Mouse (Mus musculus) left cerebral cortex, postnatal 14 days (tissue): ENCODE measurements around the gene Skap2. TPM values are rescaled to one million over a fixed set of nuclear protein-coding genes. Genes with fewer than 3 reads are reported as not detected.

Experiments
- DNase-seq, 2 experiments: peaks; one replicate each; pipeline ENCODE4 v3.0.0; 2021 to 2022; ENCODE audit warnings: low spot score in 2 of 2, mixed read lengths in 1 of 2
- intact Hi-C: fragments of 180-260 bp; cut with DNase I; formaldehyde crosslinking; loops from one replicate; pipeline ENCODE4 v1.15.1; 2025
- total RNA-seq, 2 experiments: library from RNA; stranded (reverse); gene quantifications; 2 replicates each; pipeline ENCODE4 v1.2.3; 2021

Gene Skap2
- total RNA-seq, 2 experiments from 2014 or later = 6.9 to 7.4 TPM

- intact Hi-C loops = no loop called here
- DNase-seq = no peak
Measured at GRCm38 (mm10) chr6:51809164-51809824, 203.1 kb downstream of the Skap2 start.

- intact Hi-C loops = no loop called here
Measured at GRCm38 (mm10) chr6:51808011-51808410, 204.3 kb downstream of the Skap2 start.

More at GRCm38 (mm10) chr6:51808011-51808410, 204.3 kb downstream of the Skap2 start:
- DNase-seq = no peak

Other genes with a start within 250 kb of the Skap2 start
- not detected for gene Hoxa1, start 145.8 kb upstream of the Skap2 start, total RNA-seq
- gene Hoxa2, start 152.3 kb upstream of the Skap2 start, total RNA-seq = not detected
- gene 5730596B20Rik, start 164.9 kb upstream of the Skap2 start, total RNA-seq = not detected
- gene Hoxa4, start 179.2 kb upstream of the Skap2 start, total RNA-seq = not detected
- gene Hoxa5, start 192.0 kb upstream of the Skap2 start, total RNA-seq = not detected
- not detected for gene Hoxa6, start 196.2 kb upstream of the Skap2 start, total RNA-seq
- not detected for gene Hoxa3, start 200.8 kb upstream of the Skap2 start, total RNA-seq
- gene Gm28308, start 200.8 kb upstream of the Skap2 start, total RNA-seq = not detected
- gene Hoxa7, start 209.3 kb upstream of the Skap2 start, total RNA-seq = not detected
- not detected for gene Hoxa9, start 218.5 kb upstream of the Skap2 start, total RNA-seq
- not detected for gene Hoxa10, start 228.3 kb upstream of the Skap2 start, total RNA-seq
- not detected for gene Hoxa11, start 233.3 kb upstream of the Skap2 start, total RNA-seq
- gene Hoxa13, start 248.3 kb upstream of the Skap2 start, total RNA-seq = not detected